Mouse (Mus musculus): ENCODE data around the gene Smyd1. TPM values are rescaled to one million over a fixed set of nuclear protein-coding genes. Genes with fewer than 3 reads are reported as not detected.
A peak's percentile ranks its signal among the peaks of the same experiment; 100 is the strongest.

Smyd1 gene
- polyA plus RNA-seq, 1 experiment from 2014 or later: 0.18 TPM

DNA sequence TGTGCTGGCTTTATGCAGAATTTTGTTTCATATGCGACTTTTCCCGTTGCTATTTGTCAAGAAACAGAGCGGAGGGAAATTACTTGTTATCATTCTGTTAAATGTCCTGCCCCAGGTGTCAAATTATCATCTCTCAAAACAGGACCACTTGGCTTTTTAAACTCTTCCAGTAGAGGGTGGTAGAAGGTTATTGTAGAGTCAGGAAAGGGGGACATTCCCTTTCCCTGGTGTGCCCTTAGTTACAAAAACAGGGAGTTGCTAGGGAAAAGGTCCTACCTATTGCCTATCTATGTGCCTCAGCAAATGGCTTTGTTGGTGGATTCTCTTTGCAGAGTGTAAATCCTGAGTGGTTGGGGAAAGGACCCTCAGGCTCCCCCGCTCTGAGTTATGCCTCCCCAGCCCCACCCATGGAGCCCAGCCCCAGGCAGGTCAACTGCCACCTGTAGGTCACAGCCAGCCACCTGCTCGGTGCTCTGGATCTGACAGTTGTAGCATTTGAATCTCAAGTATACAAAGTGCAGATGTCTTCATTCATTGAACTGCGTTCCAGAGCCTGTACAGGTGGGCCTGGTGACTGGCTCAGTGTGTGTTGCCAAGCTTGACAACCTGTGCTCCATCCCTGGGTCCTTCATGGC lies 19.8 kb downstream of the Smyd1 start:
- Histone ChIP-seq H3K4me3 (replicated peaks) (no peak overlapping the region), H3K4me1 (no peaks in the 10 kb centered on the region), H3K36me3 (replicated peaks) (no peaks in the 10 kb centered on the region), H3K27ac (no peak overlapping the region), H3K9ac (no peak overlapping the region), H3K27me3 (no peaks in the 10 kb centered on the region), H3K9me3 (no peaks in the 10 kb centered on the region), H3K4me2 (no peak overlapping the region)
- ATAC-seq (ENCODE audit: low FRiP score): no peak
- WGBS: 71% methylated on average over 6 of the region's 6 CpGs

DNA sequence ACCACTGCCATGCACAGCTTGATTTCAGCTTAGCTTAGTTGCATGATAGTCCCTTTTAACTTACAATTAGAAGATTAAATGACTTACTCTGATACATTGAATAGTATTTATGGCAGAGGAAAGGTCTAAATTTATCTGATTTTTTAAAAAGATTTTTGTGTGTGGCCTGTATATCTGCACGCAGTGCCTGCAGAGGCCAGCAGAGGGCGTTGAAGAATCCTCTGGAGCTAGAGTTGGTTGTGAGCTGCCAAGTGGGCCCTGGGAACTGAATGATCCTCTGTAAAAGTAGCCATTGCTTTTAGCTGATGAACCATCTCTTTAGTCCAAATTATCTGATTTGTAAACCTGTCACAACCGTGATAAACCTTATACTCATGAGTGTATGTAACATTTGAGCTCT lies 23.3 kb downstream of the Smyd1 start:
- H3K4me3 ChIP-seq (replicated peaks): no peak overlapping the region
- ATAC-seq (ENCODE audit: low FRiP score): no peak
- no peaks in the 10 kb centered on the region for H3K4me1 ChIP-seq
- no peak overlapping the region for H3K4me2 ChIP-seq
- H3K27me3 ChIP-seq: no peaks in the 10 kb centered on the region
- H3K36me3 ChIP-seq (replicated peaks): no peaks in the 10 kb centered on the region
- no peak overlapping the region for H3K9ac ChIP-seq
- no peaks in the 10 kb centered on the region for H3K9me3 ChIP-seq
- 39% methylated on average over 3 of the region's 3 CpGs for WGBS
- H3K27ac ChIP-seq: no peak overlapping the region

DNA sequence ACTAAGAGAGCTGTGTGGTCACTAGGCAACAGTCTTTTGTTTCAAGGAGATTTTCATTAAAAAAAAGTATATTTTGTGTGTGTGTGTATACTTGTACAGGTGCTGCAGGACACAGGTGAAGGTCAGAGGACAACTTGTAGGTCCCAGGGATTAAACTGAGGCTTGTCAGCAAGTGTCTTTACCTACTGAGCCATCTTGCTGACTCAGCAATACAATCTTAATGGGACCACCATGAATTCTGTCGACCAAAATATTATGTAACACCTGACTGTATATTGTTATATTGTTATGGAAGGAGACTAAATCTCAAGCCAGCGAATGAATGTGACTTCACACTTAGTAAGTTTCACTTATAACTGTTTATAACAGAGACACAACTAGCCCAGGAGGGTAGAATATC lies 24.0 kb downstream of the Smyd1 start:
- H3K4me2 ChIP-seq: no peak overlapping the region
- H3K27me3 ChIP-seq: no peaks in the 10 kb centered on the region
- no peaks in the 10 kb centered on the region for H3K9me3 ChIP-seq
- 71% methylated on average over 2 of the region's 2 CpGs for WGBS
- no peak overlapping the region for H3K9ac ChIP-seq
- H3K36me3 ChIP-seq (replicated peaks): no peaks in the 10 kb centered on the region
- no peaks in the 10 kb centered on the region for H3K4me1 ChIP-seq
- no peak for ATAC-seq (ENCODE audit: low FRiP score)
- H3K4me3 ChIP-seq (replicated peaks): no peak overlapping the region
- H3K27ac ChIP-seq: no peak overlapping the region

DNA sequence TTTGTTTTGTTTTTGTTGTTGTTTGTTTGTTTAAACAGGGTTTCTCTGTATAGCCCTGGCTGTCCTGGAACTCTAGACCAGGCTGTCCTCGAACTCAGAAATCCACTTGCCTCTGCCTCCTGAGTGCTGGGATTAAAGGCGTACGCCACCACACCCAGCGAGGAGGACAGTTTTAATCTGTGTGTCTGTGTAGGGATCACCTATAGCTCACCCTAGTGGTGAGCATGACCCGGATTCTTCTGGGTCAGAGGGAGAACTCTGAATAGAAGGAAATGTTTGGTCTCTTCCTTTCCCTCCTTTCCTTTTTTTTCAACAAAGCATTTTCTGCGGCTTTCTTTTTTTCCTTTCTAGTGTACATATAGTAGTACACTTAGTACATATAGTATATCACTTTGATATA lies 26.7 kb downstream of the Smyd1 start:
- H3K4me1 ChIP-seq: no peaks in the 10 kb centered on the region
- no peak for ATAC-seq (ENCODE audit: low FRiP score)
- H3K27ac ChIP-seq: no peak overlapping the region
- H3K9me3 ChIP-seq: no peaks in the 10 kb centered on the region
- 70% methylated on average over 6 of the region's 6 CpGs for WGBS
- H3K4me2 ChIP-seq: no peak overlapping the region
- H3K27me3 ChIP-seq: no peaks in the 10 kb centered on the region
- no peak overlapping the region for H3K4me3 ChIP-seq (replicated peaks)
- H3K36me3 ChIP-seq (replicated peaks): no peaks in the 10 kb centered on the region
- no peak overlapping the region for H3K9ac ChIP-seq

DNA sequence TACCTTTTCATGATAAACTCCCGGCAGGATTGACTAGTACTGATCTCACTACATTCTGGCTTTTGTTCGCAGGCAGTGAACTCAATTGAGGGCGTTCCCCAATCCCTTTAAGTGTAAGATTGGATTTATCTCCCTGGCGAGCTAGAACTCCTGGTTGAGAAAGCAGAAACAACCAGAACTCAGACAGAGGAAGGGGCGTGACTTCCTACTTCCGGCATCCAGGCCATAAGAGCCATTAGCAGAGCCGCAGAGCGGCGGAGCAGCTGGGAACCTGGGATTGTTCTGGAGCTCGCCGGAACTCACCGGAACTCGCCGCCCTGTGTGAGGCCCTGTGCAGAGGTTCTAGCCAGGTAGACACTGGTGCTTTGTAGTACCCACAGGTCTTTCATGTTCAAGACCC lies 28.5 kb downstream of the Smyd1 start:
- 82% methylated on average over 14 of the region's 14 CpGs for WGBS
- H3K9me3 ChIP-seq: no peaks in the 10 kb centered on the region
- H3K27ac ChIP-seq: no peak overlapping the region
- no peaks in the 10 kb centered on the region for H3K4me1 ChIP-seq
- no peak overlapping the region for H3K4me3 ChIP-seq (replicated peaks)
- no peak overlapping the region for H3K4me2 ChIP-seq
- H3K9ac ChIP-seq: no peak overlapping the region
- H3K36me3 ChIP-seq (replicated peaks): no peaks in the 10 kb centered on the region
- H3K27me3 ChIP-seq: no peaks in the 10 kb centered on the region
- no peak for ATAC-seq (ENCODE audit: low FRiP score)

DNA sequence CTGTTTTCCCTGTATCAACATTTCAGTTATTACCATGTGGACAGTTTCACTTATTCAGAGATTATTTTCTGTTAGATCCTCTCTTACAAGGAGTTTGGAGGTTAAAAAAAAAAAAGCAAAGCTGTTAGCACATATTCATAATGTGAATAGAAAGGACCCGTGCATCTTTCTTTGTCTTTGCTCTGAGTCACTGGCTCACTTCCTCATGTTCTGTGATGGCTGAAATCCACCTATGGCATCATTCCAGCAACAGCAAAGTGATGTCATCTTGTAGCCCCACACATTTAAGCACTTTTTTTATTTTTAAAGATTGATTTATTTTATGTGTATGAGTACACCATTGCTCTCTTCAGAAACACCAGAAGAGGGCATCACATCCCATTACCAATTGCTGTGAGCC lies 42.6 kb downstream of the Smyd1 start:
- no peak overlapping the region for H3K27ac ChIP-seq
- peaks cover 6% of the 10 kb centered on the region for H3K36me3 ChIP-seq (replicated peaks)
- no peak for ATAC-seq (ENCODE audit: low FRiP score)
- H3K27me3 ChIP-seq: no peaks in the 10 kb centered on the region
- no peak overlapping the region for H3K9ac ChIP-seq
- H3K4me3 ChIP-seq (replicated peaks): no peak overlapping the region
- WGBS: 82% methylated on average over 1 of the region's 1 CpGs
- H3K4me2 ChIP-seq: no peak overlapping the region
- H3K4me1 ChIP-seq: no peaks in the 10 kb centered on the region
- H3K9me3 ChIP-seq: no peaks in the 10 kb centered on the region

DNA sequence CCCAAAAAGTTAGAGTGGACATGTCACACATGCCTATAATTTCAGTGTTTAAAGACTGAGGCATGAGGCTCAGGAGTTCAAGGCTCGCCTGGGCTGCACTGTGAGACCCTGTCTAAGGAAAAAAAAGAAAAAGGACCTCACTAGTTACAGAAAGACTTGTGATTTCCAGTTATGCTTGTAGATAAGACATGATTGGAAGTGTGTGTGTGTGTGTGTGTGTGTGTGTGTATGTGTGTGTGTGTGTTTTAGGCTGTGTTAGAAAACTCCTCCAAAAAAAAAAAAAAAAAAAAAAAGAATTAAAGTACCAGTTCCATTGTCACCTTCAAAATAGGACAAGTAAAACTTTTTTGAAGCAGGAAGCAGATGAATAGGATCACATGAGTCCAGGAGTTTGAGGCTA lies 47.4 kb downstream of the Smyd1 start:
- Histone ChIP-seq H3K4me1 (peaks cover 16% of the 10 kb centered on the region), H3K27ac (no peak overlapping the region), H3K27me3 (no peaks in the 10 kb centered on the region), H3K4me3 (replicated peaks) (no peak overlapping the region), H3K9ac (no peak overlapping the region), H3K9me3 (no peaks in the 10 kb centered on the region), H3K36me3 (replicated peaks) (no peaks in the 10 kb centered on the region), H3K4me2 (no peak overlapping the region)
- WGBS: 82% methylated on average over 1 of the region's 1 CpGs
- ATAC-seq (ENCODE audit: low FRiP score): no peak

DNA sequence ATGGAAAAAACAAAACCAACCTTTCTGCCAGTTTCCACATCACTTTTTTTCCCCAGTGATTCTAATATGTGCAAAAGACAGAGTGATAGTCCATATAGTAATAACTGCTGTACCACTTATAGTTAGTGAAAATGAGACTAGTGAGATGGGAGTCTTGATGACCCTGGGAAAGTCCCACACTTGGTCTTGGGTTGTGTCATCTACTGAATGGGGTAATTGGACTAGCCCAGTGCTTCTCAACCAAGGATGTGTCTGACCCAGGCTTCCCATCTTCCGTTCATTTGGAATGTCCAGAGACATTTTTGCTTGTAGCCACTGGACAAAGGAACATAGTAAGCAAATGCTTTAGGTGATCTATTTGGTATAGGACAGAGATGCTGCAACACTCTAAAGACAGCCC lies 48.3 kb downstream of the Smyd1 start:
- Histone ChIP-seq H3K4me2 (no peak overlapping the region), H3K9me3 (no peaks in the 10 kb centered on the region), H3K36me3 (replicated peaks) (no peaks in the 10 kb centered on the region), H3K27me3 (no peaks in the 10 kb centered on the region), H3K27ac (no peak overlapping the region), H3K9ac (no peak overlapping the region), H3K4me3 (replicated peaks) (no peak overlapping the region), H3K4me1 (peaks cover 16% of the 10 kb centered on the region)
- ATAC-seq (ENCODE audit: low FRiP score): no peak
- 88% methylated on average over 1 of the region's 1 CpGs for WGBS

DNA sequence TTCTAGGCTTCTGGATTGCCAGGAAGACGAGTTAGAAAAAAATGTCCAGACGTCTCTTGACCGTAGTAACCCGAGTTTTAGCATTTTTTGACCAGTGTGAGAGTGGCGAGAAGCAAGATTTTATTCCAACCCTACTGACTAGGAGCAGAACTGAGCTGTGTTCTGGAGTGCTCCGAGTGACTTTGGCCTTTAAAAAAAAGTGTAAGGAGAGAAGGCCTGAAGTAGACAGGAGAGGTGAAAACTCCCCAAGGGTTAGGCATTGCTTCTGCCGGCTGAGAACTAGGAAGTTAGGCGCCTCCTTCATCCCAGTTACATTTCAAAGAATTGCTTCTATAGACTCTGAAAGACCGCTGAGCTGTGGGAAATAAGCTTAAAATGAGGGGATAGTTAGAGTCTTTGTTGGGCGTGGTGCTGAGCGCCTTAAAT lies 49.7 kb downstream of the Smyd1 start:
- Histone ChIP-seq H3K9me3 (no peaks in the 10 kb centered on the region), H3K4me1 (peaks cover 16% of the 10 kb centered on the region), H3K27ac (peak overlapping the region; percentile 95), H3K36me3 (replicated peaks) (no peaks in the 10 kb centered on the region), H3K9ac (peak overlapping the region; percentile 98), H3K27me3 (no peaks in the 10 kb centered on the region), H3K4me2 (peak overlapping the region; percentile 62), H3K4me3 (replicated peaks) (peak overlapping the region; percentile 89)
- WGBS: under 1% methylated on average over 11 of the region's 11 CpGs
- ATAC-seq (ENCODE audit: low FRiP score): peak; percentile 8; the same call in 1 of the 2 replicates

DNA sequence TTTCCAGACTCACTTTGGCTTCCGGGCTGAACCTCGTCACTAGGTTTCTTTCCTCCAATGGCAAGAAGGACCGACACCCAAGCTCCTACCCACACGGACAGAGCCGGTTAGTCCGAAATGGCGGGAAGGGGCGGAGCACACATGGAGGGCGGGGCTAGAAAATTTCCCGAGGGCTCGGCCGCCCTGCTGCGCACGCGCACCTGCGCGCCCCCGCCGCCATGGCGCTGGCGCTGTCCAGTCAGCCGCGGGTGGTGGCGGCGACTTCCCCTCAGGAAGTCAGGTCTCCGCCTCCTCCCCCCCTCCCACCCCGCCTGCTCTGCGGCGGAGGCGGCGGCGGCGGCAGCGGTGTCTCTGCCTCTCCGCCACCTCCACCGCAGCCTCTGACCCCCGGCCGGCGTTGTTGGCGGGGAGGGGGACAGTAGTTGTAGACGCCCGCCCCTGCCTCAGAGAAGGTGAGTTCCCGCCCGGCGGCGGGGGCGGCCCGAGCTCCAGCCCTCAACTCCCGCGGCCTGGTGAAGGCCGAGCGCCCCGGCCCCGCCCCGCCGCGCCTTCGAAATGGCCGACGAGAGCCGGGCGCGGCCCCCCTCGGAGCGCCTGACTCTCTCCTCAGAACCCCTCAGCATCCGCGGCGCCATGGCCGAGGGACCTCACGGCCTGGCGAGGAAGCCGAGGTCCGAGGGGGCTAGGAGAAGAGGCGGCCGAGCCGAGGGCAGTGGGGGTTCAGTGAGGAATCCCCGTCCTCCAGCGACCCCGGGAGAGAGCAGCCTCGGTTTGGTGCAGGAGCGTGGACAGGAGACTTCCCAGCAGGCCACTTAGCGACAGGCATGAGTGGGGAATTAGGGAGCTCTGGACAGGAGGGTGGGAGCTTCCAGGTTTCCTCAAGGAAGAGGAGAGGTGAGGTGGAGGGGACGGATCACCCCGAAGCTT lies 50.4 kb downstream of the Smyd1 start, which contains the start of gene Krcc1:
TSS of gene Krcc1 (plus strand) at position 289 of the 927 bp plus-strand sequence.
- ATAC-seq (ENCODE audit: low FRiP score): peak; percentile 96
- under 1% methylated on average over 84 of the region's 84 CpGs for WGBS
- Histone ChIP-seq H3K36me3 (replicated peaks) (no peaks in the 10 kb centered on the region), H3K9me3 (no peaks in the 10 kb centered on the region), H3K9ac (peak within 1 kb of the TSS; percentile 98), H3K4me2 (peak within 1 kb of the TSS; percentile 62), H3K4me3 (replicated peaks) (peak within 1 kb of the TSS; percentile 89), H3K27ac (peak within 1 kb of the TSS; percentile 95), H3K27me3 (no peaks in the 10 kb centered on the region), H3K4me1 (peaks cover 16% of the 10 kb centered on the region)

DNA sequence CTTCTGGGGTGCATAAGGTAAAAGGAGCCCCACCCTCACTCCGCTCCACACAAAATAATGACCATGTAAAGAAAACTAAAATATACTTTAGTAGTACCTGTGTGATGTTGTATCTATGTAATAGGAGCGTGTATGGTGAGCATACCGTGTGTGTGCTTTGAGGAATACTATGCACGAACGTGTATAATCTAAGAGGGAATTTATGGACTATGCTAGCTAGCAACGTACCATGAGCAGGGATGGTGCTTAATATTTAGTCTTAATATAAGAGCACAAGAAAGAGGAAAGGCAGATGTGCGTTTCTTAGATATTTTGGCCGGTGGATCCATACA lies 51.0 kb downstream of the Smyd1 start:
- no peaks in the 10 kb centered on the region for H3K36me3 ChIP-seq (replicated peaks)
- peak overlapping the region; percentile 95 for H3K27ac ChIP-seq
- H3K4me1 ChIP-seq: peaks cover 16% of the 10 kb centered on the region
- no peaks in the 10 kb centered on the region for H3K27me3 ChIP-seq
- H3K9ac ChIP-seq: peak overlapping the region; percentile 5; the same call in 1 of the 2 replicates
- H3K4me3 ChIP-seq (replicated peaks): peak overlapping the region; percentile 89
- H3K9me3 ChIP-seq: no peaks in the 10 kb centered on the region
- ATAC-seq (ENCODE audit: low FRiP score): peak; percentile 69
- H3K4me2 ChIP-seq: peak overlapping the region; percentile 62
- 3% methylated on average over 8 of the region's 8 CpGs for WGBS

DNA sequence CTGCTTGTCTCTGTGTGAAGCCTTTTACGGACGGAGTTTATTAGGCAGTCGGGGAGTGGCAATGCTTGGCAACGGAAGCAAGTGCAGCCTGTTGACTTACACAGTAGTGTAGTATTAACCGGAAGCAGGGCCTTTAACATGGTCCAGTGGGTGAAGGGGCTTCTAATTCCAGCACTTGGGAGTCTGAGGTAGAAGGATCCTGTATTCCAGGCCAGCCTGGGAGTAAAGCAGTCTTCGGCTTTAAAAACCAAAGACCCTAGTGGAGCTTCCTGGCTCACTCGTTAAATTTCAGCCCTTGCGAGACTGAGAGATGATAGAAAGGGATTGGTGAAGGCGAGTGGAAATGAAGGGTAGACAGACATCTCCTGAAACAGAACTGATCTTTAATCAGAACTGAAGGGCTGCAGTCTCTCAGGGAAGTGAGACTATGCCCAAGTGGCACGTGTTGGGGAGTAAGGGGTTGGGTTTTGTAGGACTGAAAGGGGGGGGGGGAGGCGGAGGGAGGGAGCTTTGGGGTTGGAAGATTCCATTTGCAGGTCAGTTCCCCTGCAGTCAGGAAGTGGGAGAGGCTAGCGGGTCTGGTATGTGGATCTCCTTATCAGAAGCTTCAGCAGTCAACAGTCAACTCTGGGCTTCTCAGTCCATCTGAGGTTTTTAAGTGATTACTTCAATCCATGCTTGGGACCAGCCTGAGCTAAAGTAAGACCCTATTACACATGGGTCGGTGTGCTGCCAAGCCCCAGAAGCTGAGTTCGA lies 51.6 kb downstream of the Smyd1 start:
- Histone ChIP-seq H3K4me2 (peak overlapping the region; percentile 62), H3K27me3 (no peaks in the 10 kb centered on the region), H3K4me1 (peaks cover 16% of the 10 kb centered on the region), H3K9ac (peak overlapping the region; percentile 5; the same call in 1 of the 2 replicates), H3K9me3 (no peaks in the 10 kb centered on the region), H3K27ac (peak overlapping the region; percentile 95; the same call in 1 of the 2 replicates), H3K4me3 (replicated peaks) (peak overlapping the region; percentile 89), H3K36me3 (replicated peaks) (no peaks in the 10 kb centered on the region)
- 34% methylated on average over 13 of the region's 14 CpGs for WGBS
- ATAC-seq (ENCODE audit: low FRiP score): no peak
